Mouse (Mus musculus) kidney, embryonic 14.5 days (tissue): ENCODE results near the gene Mip. TPM values are rescaled to one million over a fixed set of nuclear protein-coding genes. Genes with fewer than 3 reads are reported as not detected.
"Not testable (repeated sequence)": the region's sequence is repeated elsewhere in the genome, so short reads cannot be mapped to it uniquely, and the experiment has no call there.

Experiments used
- ATAC-seq: fragments of 200-750 bp; cut with Nextera tagmentation; 2 replicates; pipeline ENCODE4 v1.8.0; 2017; ENCODE audit warnings: moderate number of reproducible peaks, mild to moderate bottlenecking, moderate TSS enrichment, moderate library complexity; ENCODE audit not compliant: low FRiP score, low TSS enrichment
- H3K27ac ChIP-seq: fragments of 300-500 bp; sonication (generic); 2 replicates; pipeline ENCODE4 v1.5.1; 2014; ENCODE audit warnings: low read depth, mild to moderate bottlenecking, low read length, moderate library complexity, mixed read lengths
- H3K27me3 ChIP-seq: fragments of 300-500 bp; sonication (generic); 2 replicates; pipeline ENCODE4 v1.6.1; 2014; ENCODE audit warnings: mild to moderate bottlenecking, low read length; ENCODE audit not compliant: control insufficient read depth, insufficient read depth
- H3K36me3 ChIP-seq: fragments of 300-500 bp; sonication (generic); 2 replicates; pipeline ENCODE4 v1.6.1; 2014; ENCODE audit warnings: low read length, mixed read lengths; ENCODE audit not compliant: control insufficient read depth, insufficient read depth
- H3K4me1 ChIP-seq: fragments of 300-500 bp; sonication (generic); 2 replicates; pipeline ENCODE4 v1.6.1; 2014; ENCODE audit warnings: low read length, mixed read lengths; ENCODE audit not compliant: control insufficient read depth, insufficient read depth
- H3K4me2 ChIP-seq: fragments of 300-500 bp; sonication (generic); replicated peaks from 2 replicates; pipeline ENCODE4 v1.6.1; 2014; ENCODE audit warnings: low read depth, mild to moderate bottlenecking, low read length
- H3K4me3 ChIP-seq: fragments of 300-500 bp; sonication (generic); 2 replicates; pipeline ENCODE4 v1.5.1; 2014; ENCODE audit warnings: mild to moderate bottlenecking, low read length
- H3K9ac ChIP-seq: fragments of 300-500 bp; sonication (generic); 2 replicates; pipeline ENCODE4 v1.6.1; 2014; ENCODE audit warnings: low read depth, mild to moderate bottlenecking, low read length, moderate library complexity
- H3K9me3 ChIP-seq: fragments of 300-500 bp; sonication (generic); 2 replicates; pipeline ENCODE4 v1.6.1; 2016; ENCODE audit warnings: low read length; ENCODE audit not compliant: control insufficient read depth
- WGBS: fragments of 180-500 bp; shearing (Covaris S2); extraction: QIAGEN DNeasy Blood & Tissue Kit; methylation state at CpG from one replicate; pipeline ENCODE4 v1.1.7; 2014; 5-methylcytosine and 5-hydroxymethylcytosine counted together
- polyA plus RNA-seq: library from polyadenylated mRNA; unstranded; fragments of >200 nt; fragmentation: Nextera tagmentation; extraction: Ambion mirVana; gene quantifications from 2 replicates; pipeline ENCODE4 v1.2.1, GENCODE M21; 2014

Mip gene
- polyA plus RNA-seq, 1 experiment from 2014 or later = not detected

GRCm38 (mm10) chr10:128263393-128264310 lies 38.0 kb downstream of the Mip start:
- no peak for ATAC-seq
- no peak overlapping the region for H3K4me2 ChIP-seq
- no peak overlapping the region for H3K9ac ChIP-seq
- H3K27me3 ChIP-seq = no peaks in the 10 kb centered on the region
- H3K9me3 ChIP-seq = no peaks in the 10 kb centered on the region
- H3K4me1 ChIP-seq = no peaks in the 10 kb centered on the region
- H3K36me3 ChIP-seq = no peaks in the 10 kb centered on the region
- H3K27ac ChIP-seq = no peak overlapping the region
- 78% methylated on average over 6 of the region's 6 CpGs for WGBS
- no peak overlapping the region for H3K4me3 ChIP-seq

GRCm38 (mm10) chr10:128268371-128268770 lies 42.7 kb downstream of the Mip start, which contains the start of gene Apof:
TSS of gene Apof (plus strand) at chr10:128268671.
- no peaks in the 10 kb centered on the region for H3K4me1 ChIP-seq
- H3K27me3 ChIP-seq = no peaks in the 10 kb centered on the region
- no peak within 1 kb of the TSS for H3K4me2 ChIP-seq
- no peaks in the 10 kb centered on the region for H3K9me3 ChIP-seq
- ATAC-seq = no peak
- no peak within 1 kb of the TSS for H3K27ac ChIP-seq
- WGBS = 87% methylated on average over 6 of the region's 6 CpGs
- no peak within 1 kb of the TSS for H3K9ac ChIP-seq
- H3K36me3 ChIP-seq = no peaks in the 10 kb centered on the region
- H3K4me3 ChIP-seq = no peak within 1 kb of the TSS

GRCm38 (mm10) chr10:128269206-128269910 lies 43.7 kb downstream of the Mip start:
- H3K4me1 ChIP-seq = no peaks in the 10 kb centered on the region
- H3K4me2 ChIP-seq = peak overlapping the region; percentile 65; the same call in 1 of the 2 replicates
- H3K4me3 ChIP-seq = no peak overlapping the region
- WGBS = 91% methylated on average over 16 of the region's 16 CpGs
- H3K9me3 ChIP-seq = no peaks in the 10 kb centered on the region
- H3K27ac ChIP-seq = no peak overlapping the region
- H3K9ac ChIP-seq = no peak overlapping the region
- no peak for ATAC-seq
- H3K27me3 ChIP-seq = no peaks in the 10 kb centered on the region
- no peaks in the 10 kb centered on the region for H3K36me3 ChIP-seq

DNA sequence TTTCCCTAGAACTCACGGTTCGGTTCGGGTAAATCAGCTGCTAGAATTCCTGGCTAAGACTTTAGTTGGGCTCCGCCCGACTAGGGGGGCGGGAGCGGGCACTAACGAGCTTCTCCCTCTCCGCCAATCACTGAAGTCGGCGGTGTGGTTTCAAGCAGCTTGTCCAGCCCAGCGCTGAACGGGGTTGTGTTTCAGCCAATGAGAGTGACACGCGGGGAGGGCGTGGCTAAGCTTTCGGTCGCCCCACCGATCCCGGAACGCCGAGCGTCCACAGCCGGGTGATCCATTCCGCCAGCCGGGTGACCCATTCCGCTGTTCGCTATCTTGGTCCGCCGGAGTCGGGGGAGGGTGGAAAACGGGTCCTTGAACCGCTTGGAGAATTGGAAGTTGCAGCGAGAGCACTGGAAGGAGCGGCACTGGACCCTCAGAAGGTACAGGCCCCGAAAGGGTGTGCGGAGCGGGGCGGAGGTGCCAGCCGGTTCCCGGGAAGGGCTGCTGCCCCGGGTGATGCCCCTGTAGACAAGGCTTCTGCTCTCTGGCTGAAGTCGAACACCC lies 44.7 kb downstream of the Mip start, which contains the start of gene Stat2:
Stat2 (plus strand) TSS at position 273 of the 555 bp plus-strand sequence.
- Histone ChIP-seq H3K4me3 (peak within 1 kb of the TSS; percentile 79), H3K27ac (0 out of 2 replicates have a peak within 1 kb of the TSS, but pooled peaks have one; percentile 69), H3K9me3 (no peaks in the 10 kb centered on the region), H3K4me2 (peak within 1 kb of the TSS; percentile 65), H3K36me3 (no peaks in the 10 kb centered on the region), H3K4me1 (no peaks in the 10 kb centered on the region), H3K9ac (peak within 1 kb of the TSS; percentile 76), H3K27me3 (no peaks in the 10 kb centered on the region)
- WGBS = under 1% methylated on average over 43 of the region's 43 CpGs
- ATAC-seq = peak; percentile 99

GRCm38 (mm10) chr10:128270866-128271265 lies 45.2 kb downstream of the Mip start:
- Histone ChIP-seq H3K9me3 (no peaks in the 10 kb centered on the region), H3K27me3 (no peaks in the 10 kb centered on the region), H3K27ac (0 out of 2 replicates have a peak overlapping the region, but pooled peaks have one; percentile 69), H3K9ac (peak overlapping the region; percentile 76), H3K4me2 (peak overlapping the region; percentile 65), H3K4me1 (no peaks in the 10 kb centered on the region), H3K4me3 (peak overlapping the region; percentile 79), H3K36me3 (no peaks in the 10 kb centered on the region)
- ATAC-seq = no peak
- 44% methylated on average over 7 of the region's 7 CpGs for WGBS

DNA sequence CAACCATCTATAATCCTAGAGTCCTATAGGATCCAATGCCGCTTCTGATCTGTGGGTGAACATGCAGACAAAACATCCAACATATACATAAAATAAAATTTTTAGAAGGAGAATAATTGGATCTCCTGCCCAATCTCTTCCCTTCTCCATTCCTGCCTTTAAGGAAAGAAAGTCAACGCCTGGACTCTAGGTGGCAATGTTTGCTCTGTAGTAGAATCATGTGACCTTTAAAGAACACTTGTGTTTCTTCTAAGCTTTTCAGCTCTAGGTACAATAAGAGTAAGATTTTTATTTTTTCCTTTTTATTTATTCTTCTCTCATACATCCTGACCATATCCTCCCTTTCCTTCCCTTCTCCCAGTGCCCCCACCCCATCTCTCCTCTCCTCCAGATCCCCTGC lies 46.2 kb downstream of the Mip start:
- 66% methylated on average over 2 of the region's 2 CpGs for WGBS
- no peaks in the 10 kb centered on the region for H3K27me3 ChIP-seq
- H3K4me1 ChIP-seq = no peaks in the 10 kb centered on the region
- no peaks in the 10 kb centered on the region; the same call in 1 of the 2 replicates for H3K36me3 ChIP-seq
- ATAC-seq = no peak
- no peaks in the 10 kb centered on the region for H3K9me3 ChIP-seq
- no peak overlapping the region for H3K9ac ChIP-seq
- H3K4me2 ChIP-seq = no peak overlapping the region
- H3K27ac ChIP-seq = no peak overlapping the region
- no peak overlapping the region for H3K4me3 ChIP-seq

DNA sequence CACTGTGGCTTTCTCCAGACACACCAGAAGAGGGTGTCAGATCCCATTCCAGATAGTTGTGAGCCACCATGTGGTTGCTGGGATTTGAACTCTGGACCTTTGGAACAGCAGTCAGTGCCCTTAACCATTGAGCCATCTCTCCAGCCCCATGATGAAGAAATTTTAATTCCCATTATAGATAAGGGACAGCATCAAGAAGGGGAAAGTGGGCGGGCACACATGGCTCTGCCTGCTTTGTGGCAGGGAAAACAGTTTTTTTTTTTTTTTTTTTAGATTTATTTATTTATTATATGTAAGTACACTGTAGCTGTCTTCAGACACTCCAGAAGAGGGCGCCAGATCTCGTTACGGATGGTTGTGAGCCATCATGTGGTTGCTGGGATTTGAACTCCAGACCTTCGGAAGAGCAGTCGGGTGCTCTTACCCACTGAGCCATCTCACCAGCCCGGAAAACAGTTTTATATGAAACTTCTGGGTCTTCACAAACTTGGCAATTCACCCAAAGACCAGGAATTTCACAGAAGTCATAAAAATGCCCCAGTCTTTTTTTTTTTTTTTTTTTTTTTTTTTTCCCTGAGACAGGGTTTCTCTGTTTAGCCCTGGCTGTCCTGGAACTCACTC lies 47.3 kb downstream of the Mip start:
- not testable (repeated sequence) for H3K4me1 ChIP-seq, H3K4me3 ChIP-seq, H3K9me3 ChIP-seq, H3K36me3 ChIP-seq, H3K27ac ChIP-seq, H3K27me3 ChIP-seq, H3K9ac ChIP-seq, H3K4me2 ChIP-seq, ATAC-seq
- 94% methylated on average over 4 of the region's 7 CpGs for WGBS

GRCm38 (mm10) chr10:128275374-128275773 lies 49.7 kb downstream of the Mip start:
- ATAC-seq, H3K9ac ChIP-seq, H3K27me3 ChIP-seq, H3K36me3 ChIP-seq, H3K27ac ChIP-seq, H3K4me1 ChIP-seq, H3K4me3 ChIP-seq, H3K9me3 ChIP-seq, H3K4me2 ChIP-seq: not testable (repeated sequence)
- WGBS = 95% methylated on average over 1 of the region's 1 CpGs
